Mouse (Mus musculus) lung, adult 2 months (tissue): Measurements from ENCODE around the gene Pold2. TPM values are rescaled to one million over a fixed set of nuclear protein-coding genes. Genes with fewer than 3 reads are reported as not detected.

ENCODE experiments used
- DNase-seq: peaks from one replicate; pipeline ENCODE4 v3.0.0; 2022
- H3K4me1 ChIP-seq: fragments of 200-500 bp; 2 replicates; pipeline ENCODE4 v1.6.1; 2011; ENCODE audit warnings: low read length; ENCODE audit not compliant: control insufficient read depth, insufficient read depth
- H3K4me3 ChIP-seq: fragments of 200-500 bp; replicated peaks from 2 replicates; pipeline ENCODE3; 2011; ENCODE audit warnings: low read depth, mild to moderate bottlenecking, control low read depth, low read length; ENCODE audit errors: extremely low read depth
- CTCF ChIP-seq: fragments of 200-500 bp; IDR thresholded peaks from 2 replicates; pipeline ENCODE4 v1.5.1; 2011; ENCODE audit warnings: mild to moderate bottlenecking, low read length, control low read depth; ENCODE audit not compliant: insufficient read depth
- POLR2A ChIP-seq: fragments of 200-500 bp; IDR thresholded peaks from 2 replicates; pipeline ENCODE4 v1.6.1; 2011; ENCODE audit warnings: low read depth, mild to moderate bottlenecking, control low read depth, low read length, borderline replicate concordance; ENCODE audit errors: extremely low read depth
- WGBS: fragments of 180-500 bp; shearing (Covaris S2); methylation state at CpG from one replicate; pipeline ENCODE4 v1.1.7; 2018; 5-methylcytosine and 5-hydroxymethylcytosine counted together
- polyA plus RNA-seq: library from polyadenylated mRNA; depleted of rRNA; stranded (reverse); fragments of >200 nt; gene quantifications from 2 replicates; pipeline ENCODE4 v1.2.3, GENCODE M21; 2012

Gene Pold2
- polyA plus RNA-seq, 1 experiment = 80.3 TPM

DNA sequence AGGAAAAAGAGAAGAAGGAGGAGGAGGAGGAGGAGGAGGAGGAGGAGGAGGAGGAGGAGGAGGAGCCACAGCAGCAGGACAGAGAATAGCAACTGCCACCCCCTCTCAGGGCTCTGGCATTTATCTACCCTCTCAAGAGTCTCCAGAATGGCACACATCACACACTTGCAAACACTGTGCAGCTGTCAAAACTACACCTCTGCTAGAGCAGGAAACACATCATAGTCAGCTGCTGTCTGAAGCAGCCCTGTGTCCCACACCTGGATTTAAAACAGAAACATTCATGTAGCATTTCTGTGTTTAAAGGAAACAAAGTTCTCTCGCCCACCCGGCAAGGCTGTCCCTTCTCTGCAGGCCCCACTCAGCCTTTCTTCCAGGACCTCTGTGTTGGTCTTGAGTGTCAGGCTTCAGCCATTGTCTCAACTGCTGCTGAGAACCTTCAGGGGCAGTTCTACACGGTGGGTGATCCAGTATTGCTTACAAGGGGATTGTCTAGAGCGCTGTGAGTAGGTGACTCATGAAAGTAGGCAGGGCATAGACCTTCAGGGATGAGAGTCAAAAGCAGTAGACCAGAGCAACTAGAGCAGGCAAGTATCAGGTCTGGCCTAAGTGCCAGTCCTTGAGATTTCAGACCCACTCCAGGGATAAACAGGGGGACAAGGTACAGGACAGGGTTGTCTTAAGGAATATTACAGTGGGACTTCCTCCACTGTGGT, 26.9 kb downstream of the Pold2 start:
- TF ChIP-seq CTCF (no peak), POLR2A (no peak)
- Histone ChIP-seq H3K4me1 (no peaks in the 10 kb centered on the region), H3K4me3 (no peak overlapping the region)
- 59% methylated on average over 4 of the region's 4 CpGs for WGBS
- DNase-seq = no peak

DNA sequence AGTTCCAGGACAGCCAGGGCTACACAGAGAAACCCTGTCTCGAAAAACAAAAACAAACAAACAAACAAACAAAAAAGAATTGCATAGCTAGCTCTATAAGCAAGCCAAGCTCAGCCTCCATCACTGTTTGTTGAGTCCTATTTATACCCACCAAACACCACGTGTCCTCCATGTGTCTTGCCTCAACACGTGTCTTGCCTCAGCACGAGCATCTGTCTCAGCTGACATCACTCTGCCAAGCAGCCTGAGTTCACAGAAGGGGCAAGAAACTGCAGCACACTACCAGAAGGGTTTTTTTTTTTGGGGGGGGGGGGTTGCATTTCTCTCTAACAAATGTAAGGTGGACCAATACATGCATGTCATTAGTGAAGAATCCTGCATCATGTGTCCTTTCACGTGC, 27.6 kb downstream of the Pold2 start:
- TF ChIP-seq CTCF (no peak), POLR2A (no peak)
- DNase-seq = no peak
- WGBS = 50% methylated on average over 5 of the region's 5 CpGs
- H3K4me1 ChIP-seq = no peaks in the 10 kb centered on the region
- no peak overlapping the region for H3K4me3 ChIP-seq

DNA sequence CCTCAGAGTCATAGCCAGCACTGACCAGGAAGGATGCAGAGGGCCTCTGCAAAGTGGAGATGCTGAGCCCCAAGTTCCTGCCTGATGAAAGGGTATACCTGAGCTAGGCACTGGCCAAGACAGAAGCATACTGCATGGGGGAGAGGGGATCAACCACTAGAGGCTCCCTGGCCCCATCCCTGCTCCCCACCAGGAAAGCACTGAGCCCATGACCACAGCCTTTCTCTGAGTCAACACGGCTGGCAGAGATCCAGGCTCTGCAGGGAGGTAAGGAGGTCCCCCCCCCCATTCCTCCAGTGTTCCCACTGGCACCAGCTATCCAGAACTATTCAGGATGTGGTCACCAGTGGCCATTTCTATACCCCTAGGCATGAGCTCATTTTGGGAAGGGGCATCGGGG, 28.8 kb downstream of the Pold2 start:
- TF ChIP-seq CTCF (no peak), POLR2A (no peak)
- no peak for DNase-seq
- H3K4me3 ChIP-seq = no peak overlapping the region
- 56% methylated on average over 2 of the region's 2 CpGs for WGBS
- no peaks in the 10 kb centered on the region for H3K4me1 ChIP-seq

DNA sequence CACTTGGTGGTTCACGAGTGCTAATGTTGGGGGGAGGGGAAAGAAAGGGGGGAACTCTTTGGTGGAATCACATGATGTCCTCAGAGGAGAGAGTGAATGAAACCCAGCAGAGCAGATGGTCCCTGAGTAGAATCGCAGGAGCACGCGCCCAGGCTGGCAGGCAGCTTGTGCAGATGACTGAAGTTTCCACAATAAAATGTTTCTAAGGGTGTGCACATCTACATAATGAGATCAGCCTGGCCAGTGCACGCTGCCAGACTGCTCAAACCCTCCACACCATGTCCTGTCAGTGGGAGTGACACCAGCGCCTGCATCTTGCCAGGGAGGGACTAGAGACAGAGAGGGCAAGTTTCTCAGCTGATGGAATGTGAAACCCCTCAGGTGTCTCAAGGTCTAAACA, 29.4 kb downstream of the Pold2 start:
- Histone ChIP-seq H3K4me1 (no peaks in the 10 kb centered on the region), H3K4me3 (no peak overlapping the region)
- 53% methylated on average over 6 of the region's 6 CpGs for WGBS
- no peak for TF ChIP-seq CTCF
- TF ChIP-seq POLR2A = no peak
- no peak for DNase-seq

DNA sequence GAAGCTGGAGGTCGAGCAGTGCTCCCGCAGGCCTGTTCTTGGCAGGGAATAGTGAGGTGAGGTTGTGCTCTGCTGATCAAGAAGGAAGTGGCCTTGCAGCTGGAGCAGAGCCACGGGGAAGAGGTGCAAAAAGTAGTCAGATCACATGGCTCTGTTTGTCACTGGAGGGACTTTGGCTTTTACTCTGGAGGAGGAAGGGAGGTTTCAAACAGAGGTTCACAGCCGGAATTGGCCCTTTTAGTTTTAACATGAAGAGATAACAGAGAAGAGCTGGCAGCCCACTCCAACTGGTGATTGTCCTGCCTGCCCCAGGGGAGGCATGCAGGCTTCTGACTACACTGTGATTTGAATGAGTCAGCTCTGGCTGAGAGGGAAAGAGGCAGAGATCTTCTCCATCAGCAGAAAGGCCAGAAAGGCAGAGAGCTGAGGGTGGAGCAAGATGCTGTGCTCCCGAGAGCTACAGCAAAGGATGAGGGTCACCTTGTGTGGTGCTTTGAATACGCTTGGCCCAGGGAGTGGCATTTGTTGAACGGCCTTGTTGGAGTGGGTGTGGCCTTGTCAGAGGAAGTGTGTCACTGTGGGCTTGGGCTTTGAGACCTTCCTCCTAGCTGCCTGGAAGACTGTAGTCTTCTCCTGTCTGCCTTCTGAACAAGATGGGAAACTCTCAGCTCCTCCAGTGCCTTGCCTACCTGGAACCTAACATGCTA, 31.3 kb downstream of the Pold2 start:
- Histone ChIP-seq H3K4me1 (no peaks in the 10 kb centered on the region), H3K4me3 (no peak overlapping the region)
- no peak for TF ChIP-seq POLR2A
- no peak for TF ChIP-seq CTCF
- WGBS = 40% methylated on average over 7 of the region's 7 CpGs
- DNase-seq = no peak

DNA sequence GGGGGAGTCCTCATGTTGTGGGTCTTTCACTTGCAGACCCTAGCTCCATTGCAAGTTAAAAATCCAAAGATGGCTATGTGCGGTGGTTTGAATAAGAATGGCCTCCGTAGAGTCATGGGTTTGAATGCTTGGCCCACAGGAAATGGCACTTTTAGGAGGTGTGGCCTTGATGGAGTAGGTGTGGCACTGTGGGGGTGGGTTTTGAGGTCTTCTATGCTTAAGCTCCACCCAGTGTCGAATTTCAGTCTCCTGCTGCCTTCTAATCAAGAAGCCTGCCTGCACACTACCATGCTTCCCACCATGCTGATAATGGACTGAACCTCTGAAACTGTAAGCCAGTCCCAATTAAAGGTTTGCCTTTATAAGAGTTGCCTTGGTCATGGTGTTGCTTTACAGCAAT, 35.0 kb downstream of the Pold2 start:
- TF ChIP-seq CTCF = no peak
- no peak for TF ChIP-seq POLR2A
- Histone ChIP-seq H3K4me1 (no peaks in the 10 kb centered on the region), H3K4me3 (no peak overlapping the region)
- no peak for DNase-seq
- WGBS = 82% methylated on average over 3 of the region's 3 CpGs

DNA sequence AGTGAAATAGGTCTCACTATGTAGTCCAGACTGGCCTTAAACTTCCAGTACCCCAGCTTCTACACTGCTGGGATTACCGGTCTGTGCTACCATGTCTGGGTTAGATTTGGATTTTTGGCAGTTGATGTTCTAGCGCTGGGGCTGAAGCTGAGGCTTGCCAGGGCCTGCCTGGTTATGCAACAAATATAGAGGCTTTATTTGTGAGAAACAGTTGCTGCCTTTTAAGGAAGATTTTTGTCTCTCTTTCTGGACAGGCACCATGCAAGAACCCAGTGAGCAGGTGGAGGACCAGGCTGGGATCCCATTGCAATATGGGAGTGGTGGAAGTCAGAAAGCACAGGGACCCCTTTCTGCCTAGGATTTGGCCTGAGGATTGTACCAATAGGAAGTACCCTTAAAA, 36.3 kb downstream of the Pold2 start:
- 78% methylated on average over 2 of the region's 2 CpGs for WGBS
- H3K4me1 ChIP-seq = no peaks in the 10 kb centered on the region
- H3K4me3 ChIP-seq = no peak overlapping the region
- no peak for DNase-seq
- TF ChIP-seq POLR2A (no peak), CTCF (no peak)

DNA sequence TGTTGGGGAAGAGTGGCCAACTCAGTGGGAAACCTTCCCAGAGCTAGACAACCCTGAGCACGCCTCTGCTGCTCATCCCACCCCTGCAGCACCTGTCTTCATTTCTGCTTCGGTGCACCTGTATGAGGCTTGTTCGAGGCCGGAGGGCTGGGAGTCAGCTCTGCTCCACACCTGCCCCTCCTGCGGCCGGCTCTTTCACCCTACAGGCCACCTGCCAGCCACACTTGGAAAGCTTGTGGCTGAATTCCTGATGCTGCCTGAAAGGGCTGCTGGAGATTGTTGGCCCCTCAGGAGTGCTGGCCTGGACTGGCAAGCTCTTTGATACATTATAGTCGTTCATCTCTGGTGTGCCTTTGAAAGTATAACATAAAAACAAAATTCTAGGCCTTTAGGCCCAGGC, 37.7 kb downstream of the Pold2 start:
- DNase-seq = no peak
- no peak overlapping the region for H3K4me3 ChIP-seq
- TF ChIP-seq CTCF (no peak), POLR2A (no peak)
- no peaks in the 10 kb centered on the region for H3K4me1 ChIP-seq
- WGBS = 82% methylated on average over 7 of the region's 7 CpGs

DNA sequence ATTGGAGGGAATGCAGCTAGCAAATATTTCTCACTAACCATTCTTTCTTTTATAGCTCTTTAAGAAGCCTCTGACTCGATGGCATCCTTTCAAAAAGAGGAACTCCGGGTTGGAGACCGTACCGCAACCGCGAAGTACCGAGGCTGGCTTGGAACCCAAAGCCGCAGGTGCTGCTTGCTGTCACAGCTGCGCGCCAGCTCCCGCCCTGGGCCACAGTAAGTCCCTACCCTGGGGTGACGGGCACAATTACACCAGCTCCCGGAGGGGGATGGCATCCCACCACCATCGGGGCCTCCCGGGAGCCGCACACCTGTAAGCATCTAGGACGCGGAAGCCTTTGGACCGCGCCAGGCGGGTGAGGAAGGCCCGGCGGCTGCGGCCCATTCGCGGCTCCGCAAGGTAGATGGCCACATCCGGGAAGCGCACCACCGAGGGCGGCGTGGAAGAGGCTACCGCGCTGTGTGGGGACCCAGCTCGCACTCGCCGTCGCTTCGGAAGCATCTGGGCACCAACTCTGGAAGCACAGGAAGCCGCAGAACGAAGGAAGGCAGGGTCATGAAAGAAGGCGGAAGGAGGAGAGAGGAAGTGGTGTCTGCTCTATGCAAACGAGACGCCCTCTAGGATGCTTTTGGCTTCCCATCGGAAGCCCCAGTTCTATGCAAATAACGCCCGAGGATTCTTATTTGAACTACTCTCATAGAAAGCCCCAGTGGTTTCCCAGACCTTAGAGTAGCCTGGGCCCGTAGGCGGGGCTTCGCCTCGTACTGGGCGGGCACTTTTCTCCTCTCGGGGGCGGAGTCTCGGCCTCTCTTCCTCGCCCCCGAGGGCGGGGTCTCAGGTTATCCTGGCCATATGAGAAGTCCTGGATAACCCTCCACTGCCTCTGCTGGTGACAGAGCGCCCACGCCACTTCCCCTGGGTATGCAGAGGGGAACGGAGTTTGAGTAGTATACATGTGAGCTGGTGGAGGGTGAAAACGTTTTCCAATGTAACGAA, 40.5 kb downstream of the Pold2 start, which contains the start of gene Polm:
Polm (minus strand) TSS at position 766 of the 996 bp plus-strand sequence.
- no peaks in the 10 kb centered on the region for H3K4me1 ChIP-seq
- H3K4me3 ChIP-seq = peak within 1 kb of the TSS; percentile 74
- TF ChIP-seq POLR2A (peak; percentile 76; the same call in 1 of the 2 replicates), CTCF (peak; percentile 72)
- DNase-seq = peak; percentile 93
- under 1% methylated on average over 63 of the region's 63 CpGs for WGBS

DNA sequence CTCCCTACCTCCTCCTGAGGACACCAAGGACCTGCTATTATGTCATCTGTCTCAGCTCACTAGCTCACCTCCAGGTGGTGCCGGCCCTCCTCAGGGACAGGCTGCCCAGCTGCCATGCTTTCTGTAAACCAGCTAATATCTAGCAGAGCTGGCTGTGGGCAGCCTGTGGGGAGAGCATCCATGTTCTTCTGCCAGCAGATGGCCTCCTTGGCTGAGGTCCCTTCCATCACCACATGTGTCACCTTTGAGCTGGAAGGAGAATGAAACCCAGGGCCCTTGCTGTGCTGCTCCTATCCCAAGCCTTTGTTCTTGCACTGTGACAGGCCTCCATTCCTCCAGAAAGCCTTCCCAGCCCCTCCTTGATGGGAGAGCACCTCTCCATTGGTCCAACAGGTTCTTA, 42.0 kb downstream of the Pold2 start:
- 57% methylated on average over 1 of the region's 1 CpGs for WGBS
- no peaks in the 10 kb centered on the region for H3K4me1 ChIP-seq
- DNase-seq = no peak
- no peak for TF ChIP-seq POLR2A
- no peak for TF ChIP-seq CTCF
- no peak overlapping the region for H3K4me3 ChIP-seq
